ENCODE assay signal across 47 mouse cellular contexts in genomic region chr8:106528596-106529249, GRCm38 (mm10). TPM values are rescaled to one million over a fixed set of nuclear protein-coding genes. Genes with fewer than 3 reads are reported as not detected.
DNase-seq lines count a peak whose midpoint lies in the region; ATAC-seq and TF ChIP-seq lines count a peak whose summit lies in the region.
"Had no signal": no experiment of that assay in that cellular context is flagged by ENCODE, and none has a peak within 500 bp of the region (broad histone marks: within the 10 kb centered on the region; RNA-seq: fewer than 3 reads in every experiment).

No protein-coding gene starts in this region.

- H3K36me3 ChIP-seq in embryonic facial prominence, embryonic 13.5 days = no peaks in the 10 kb centered on the region
- H3K36me3 ChIP-seq in embryonic facial prominence, embryonic 10.5 days (replicated peaks) = peaks cover 24% of the 10 kb centered on the region
- no peaks in the 10 kb centered on the region for H3K36me3 ChIP-seq in heart, postnatal 0 days (replicated peaks; ENCODE audit: control insufficient read depth, insufficient read depth, low read length)
- H3K36me3 ChIP-seq in forebrain, embryonic 12.5 days (replicated peaks) = no peaks in the 10 kb centered on the region
- H3K36me3 ChIP-seq in intestine, embryonic 15.5 days = no peaks in the 10 kb centered on the region
- H3K36me3 ChIP-seq: hindbrain, embryonic 12.5 days; midbrain, embryonic 12.5 days; neural tube, embryonic 12.5 days had no signal

- TF ChIP-seq EP300 in heart, postnatal 0 days (IDR thresholded peaks at IDR 0.05; ENCODE audit: low read depth) = no peak

- peaks cover 18% of the 10 kb centered on the region for H3K4me1 ChIP-seq in embryonic facial prominence, embryonic 13.5 days
- H3K4me1 ChIP-seq in embryonic facial prominence, embryonic 10.5 days = peaks cover 12% of the 10 kb centered on the region
- H3K4me1 ChIP-seq in heart, postnatal 0 days (ENCODE audit: control insufficient read depth, insufficient read depth) = peaks cover 10% of the 10 kb centered on the region
- no peaks in the 10 kb centered on the region for H3K4me1 ChIP-seq in forebrain, embryonic 12.5 days
- H3K4me1 ChIP-seq in intestine, embryonic 15.5 days (replicated peaks) = no peaks in the 10 kb centered on the region; the same call in 1 of the 2 replicates
- H3K4me1 ChIP-seq: forebrain, embryonic 13.5 days; hindbrain, embryonic 12.5 days; liver, embryonic 12.5 days; megakaryocyte, embryonic 14.5 days; midbrain, embryonic 12.5 days; neural tube, embryonic 12.5 days had no signal

- ATAC-seq in embryonic facial prominence, embryonic 13.5 days (ENCODE audit: insufficient number of reproducible peaks, insufficient read depth, low FRiP score, low TSS enrichment, low read depth) = 0 out of 2 replicates have a peak, but pooled peaks have one; percentile 22
- no peak for ATAC-seq in heart, postnatal 0 days (ENCODE audit: insufficient read depth, low read depth)
- no peak for ATAC-seq in forebrain, embryonic 12.5 days (ENCODE audit: low FRiP score)
- ATAC-seq in intestine, embryonic 15.5 days = no peak
- ATAC-seq: activated CD4-positive, CD25-positive, alpha-beta regulatory T cell, adult 4 months; forebrain, embryonic 13.5 days; hindbrain, postnatal 0 days; intestine, postnatal 0 days; liver, embryonic 12.5 days; liver, postnatal 0 days had no signal

- H3K9me3 ChIP-seq in embryonic facial prominence, embryonic 13.5 days = no peaks in the 10 kb centered on the region
- no peaks in the 10 kb centered on the region for H3K9me3 ChIP-seq in embryonic facial prominence, embryonic 10.5 days
- H3K9me3 ChIP-seq in heart, postnatal 0 days (replicated peaks; ENCODE audit: control insufficient read depth, low read length) = no peaks in the 10 kb centered on the region
- no peaks in the 10 kb centered on the region for H3K9me3 ChIP-seq in forebrain, embryonic 12.5 days
- H3K9me3 ChIP-seq in intestine, embryonic 15.5 days = no peaks in the 10 kb centered on the region
- H3K9me3 ChIP-seq: forebrain, embryonic 13.5 days; hindbrain, embryonic 12.5 days; limb, embryonic 13.5 days; liver, embryonic 12.5 days; midbrain, embryonic 12.5 days; neural tube, embryonic 12.5 days had no signal

- 72% methylated on average over 9 of the region's 9 CpGs for WGBS in embryonic facial prominence, embryonic 13.5 days
- WGBS in embryonic facial prominence, embryonic 10.5 days = 85% methylated on average over 9 of the region's 9 CpGs
- WGBS in heart, postnatal 0 days = 61% methylated on average over 9 of the region's 9 CpGs
- 87% methylated on average over 9 of the region's 9 CpGs for whole genome bisulfite sequencing in forebrain, embryonic 12.5 days
- WGBS in intestine, embryonic 15.5 days = 80% methylated on average over 9 of the region's 9 CpGs

- no peak for TF ChIP-seq CTCF in heart, postnatal 0 days (IDR thresholded peaks at IDR 0.05; ENCODE audit: low read depth)

- H3K4me3 ChIP-seq in embryonic facial prominence, embryonic 13.5 days = no peak overlapping the region
- no peak overlapping the region for H3K4me3 ChIP-seq in embryonic facial prominence, embryonic 10.5 days
- no peak overlapping the region for H3K4me3 ChIP-seq in heart, postnatal 0 days (ENCODE audit: low read depth, low read length)
- H3K4me3 ChIP-seq in forebrain, embryonic 12.5 days (replicated peaks) = no peak overlapping the region
- H3K4me3 ChIP-seq in intestine, embryonic 15.5 days (replicated peaks) = no peak overlapping the region
- H3K4me3 ChIP-seq: erythroblast, embryonic 14.5 days; forebrain, embryonic 13.5 days; hindbrain, embryonic 12.5 days; limb, embryonic 13.5 days; liver, embryonic 12.5 days; megakaryocyte, embryonic 14.5 days; midbrain, embryonic 12.5 days; myocyte; neural tube, embryonic 12.5 days had no signal

- no peak overlapping the region for H3K9ac ChIP-seq in embryonic facial prominence, embryonic 13.5 days
- no peak overlapping the region for H3K9ac ChIP-seq in heart, postnatal 0 days (replicated peaks; ENCODE audit: low read depth, low read length)
- H3K9ac ChIP-seq in forebrain, embryonic 12.5 days = no peak overlapping the region
- no peak overlapping the region for H3K9ac ChIP-seq in intestine, embryonic 15.5 days
- H3K9ac ChIP-seq: forebrain, embryonic 13.5 days; hindbrain, embryonic 12.5 days; limb, embryonic 13.5 days; liver, embryonic 12.5 days; liver, postnatal 0 days; midbrain, embryonic 12.5 days; neural tube, embryonic 12.5 days had no signal

- no peak overlapping the region for H3K4me2 ChIP-seq in embryonic facial prominence, embryonic 13.5 days
- H3K4me2 ChIP-seq in heart, postnatal 0 days (ENCODE audit: low read depth, low read length) = no peak overlapping the region
- no peak overlapping the region for H3K4me2 ChIP-seq in forebrain, embryonic 12.5 days
- no peak overlapping the region for H3K4me2 ChIP-seq in intestine, embryonic 15.5 days (replicated peaks)
- H3K4me2 ChIP-seq: forebrain, embryonic 13.5 days; hindbrain, embryonic 12.5 days; limb, embryonic 13.5 days; liver, embryonic 12.5 days; midbrain, embryonic 12.5 days; neural tube, embryonic 12.5 days had no signal

- no peaks in the 10 kb centered on the region for H3K27me3 ChIP-seq in embryonic facial prominence, embryonic 13.5 days
- H3K27me3 ChIP-seq in embryonic facial prominence, embryonic 10.5 days (replicated peaks; ENCODE audit: low read depth, poor library complexity, severe bottlenecking) = no peaks in the 10 kb centered on the region
- no peaks in the 10 kb centered on the region for H3K27me3 ChIP-seq in heart, postnatal 0 days (ENCODE audit: control insufficient read depth, insufficient read depth, low read length)
- no peaks in the 10 kb centered on the region for H3K27me3 ChIP-seq in forebrain, embryonic 12.5 days
- no peaks in the 10 kb centered on the region for H3K27me3 ChIP-seq in intestine, embryonic 15.5 days (replicated peaks)
- H3K27me3 ChIP-seq: CH12.LX; forebrain, embryonic 13.5 days; hindbrain, embryonic 12.5 days; limb, embryonic 13.5 days; liver, embryonic 12.5 days; neural tube, embryonic 12.5 days had no signal

- 0 out of 2 replicates have a peak overlapping the region, but pooled peaks have one; percentile 5 for H3K27ac ChIP-seq in embryonic facial prominence, embryonic 13.5 days
- H3K27ac ChIP-seq in embryonic facial prominence, embryonic 10.5 days (replicated peaks) = no peak overlapping the region
- peak overlapping the region; percentile 46; the same call in 1 of the 2 replicates for H3K27ac ChIP-seq in heart, postnatal 0 days (ENCODE audit: low read depth)
- no peak overlapping the region for H3K27ac ChIP-seq in forebrain, embryonic 12.5 days
- no peak overlapping the region for H3K27ac ChIP-seq in intestine, embryonic 15.5 days
- H3K27ac ChIP-seq: forebrain, embryonic 13.5 days; hindbrain, embryonic 12.5 days; hindbrain, postnatal 0 days; limb, embryonic 13.5 days; liver, embryonic 12.5 days; midbrain, embryonic 12.5 days; neural tube, embryonic 12.5 days; stomach, postnatal 0 days had no signal

- DNase-seq in embryonic facial prominence, embryonic 10.5 days (ENCODE audit: low spot score) = no peak
- no peak for DNase-seq in heart, postnatal 0 days (ENCODE audit: low spot score)
- DNase-seq in heart, postnatal 4 days = no peak
- peak; percentile 66 for DNase-seq in ZHBTc4 (ENCODE audit: low read depth, low spot score)
- DNase-seq in gonadal fat pad, adult 2 months (ENCODE audit: low read depth) = peak; percentile 95
- DNase-seq: adrenal gland, adult 2 months; cerebellum, adult 2 months; cerebellum, postnatal 14 days; gastrocnemius, postnatal 25 days; heart, adult 18-20 months; kidney, postnatal 25 days; liver, postnatal 0 days; lung, postnatal 36 days; right cerebral cortex, adult 18-20 months; right cerebral cortex, postnatal 4 days; thymus, adult 18-20 months; thymus, postnatal 25 days had no signal

RNA-seq across cellular contexts. Expression of gene Cdh3, which starts 18.0 kb away (rescaled TPM):
- polyA plus RNA-seq in embryonic facial prominence, embryonic 13.5 days (2015; fragmentation: Nextera tagmentation; extraction: Ambion mirVana) = 21.5 and 22.3 TPM in 2 replicates
- 23.3 and 23.4 TPM in 2 replicates for polyA plus RNA-seq in embryonic facial prominence, embryonic 10.5 days (2016; fragmentation: Nextera tagmentation; extraction: Ambion mirVana)
- 9.2 and 11.4 TPM in 2 replicates for total RNA-seq in heart, postnatal 0 days (2014; rRNA removed; ENCODE audit: low replicate concordance)
- 4.3 and 4.5 TPM in 2 replicates for polyA plus RNA-seq in heart, postnatal 0 days (2015; fragmentation: Nextera tagmentation; extraction: Ambion mirVana)
- 1 to 10 TPM; 8.1 to 9.0 TPM for total RNA-seq in heart, postnatal 4 days (2021)
- 30.5 and 47.7 TPM in 2 replicates for polyA plus RNA-seq in gonadal fat pad, adult 2 months (2012; rRNA removed)
- polyA plus RNA-seq in forebrain, embryonic 12.5 days (2016; fragmentation: Nextera tagmentation; extraction: Ambion mirVana) = 2.5 and 3.5 TPM in 2 replicates
- polyA plus RNA-seq in intestine, embryonic 15.5 days (2015; fragmentation: Nextera tagmentation; extraction: Ambion mirVana) = 16.2 and 17.5 TPM in 2 replicates
- total RNA-seq: CH12.LX, MEL had no signal
- polyA plus RNA-seq: activated CD4-positive, CD25-positive, alpha-beta regulatory T cell, adult 4 months; erythroblast, embryonic 14.5 days had no signal

RNA-seq across cellular contexts. Expression of gene 6030452D12Rik, which starts 28.4 kb away (rescaled TPM):
- not detected in 2 replicates for polyA plus RNA-seq in embryonic facial prominence, embryonic 13.5 days (2015; fragmentation: Nextera tagmentation; extraction: Ambion mirVana)
- polyA plus RNA-seq in embryonic facial prominence, embryonic 10.5 days (2016; fragmentation: Nextera tagmentation; extraction: Ambion mirVana) = not detected in 2 replicates
- not detected in 2 replicates for total RNA-seq in heart, postnatal 0 days (2014; rRNA removed; ENCODE audit: low replicate concordance)
- not detected in 2 replicates for polyA plus RNA-seq in heart, postnatal 0 days (2015; fragmentation: Nextera tagmentation; extraction: Ambion mirVana)
- not detected for total RNA-seq in heart, postnatal 4 days (2021)
- polyA plus RNA-seq in gonadal fat pad, adult 2 months (2012; rRNA removed) = not detected in 2 replicates
- polyA plus RNA-seq in forebrain, embryonic 12.5 days (2016; fragmentation: Nextera tagmentation; extraction: Ambion mirVana) = not detected in 2 replicates
- not detected in 2 replicates for polyA plus RNA-seq in intestine, embryonic 15.5 days (2015; fragmentation: Nextera tagmentation; extraction: Ambion mirVana)
- total RNA-seq: adrenal gland, adult 2 months; adrenal gland, postnatal 4 days; CH12.LX; gastrocnemius, postnatal 25 days; heart, adult 18-20 months; heart, postnatal 25 days; hindbrain, postnatal 0 days; layer of hippocampus, adult 18-20 months; layer of hippocampus, postnatal 10 days; left cerebral cortex, adult 18-20 months; left cerebral cortex, postnatal 14 days; MEL; midbrain, postnatal 0 days had no signal
- polyA plus RNA-seq: activated CD4-positive, CD25-positive, alpha-beta regulatory T cell, adult 4 months; adrenal gland, adult 2 months; C2C12; cerebellum, adult 2 months; cortical plate, adult 2 months; erythroblast, embryonic 14.5 days; forebrain, embryonic 13.5 days; hindbrain, embryonic 12.5 days; hindbrain, postnatal 0 days; intestine, postnatal 0 days; kidney, embryonic 14.5 days; limb, embryonic 13.5 days; liver, embryonic 12.5 days; liver, postnatal 0 days; lung, embryonic 16.5 days; midbrain, embryonic 12.5 days; midbrain, postnatal 0 days; myocyte; neural tube, embryonic 12.5 days; spleen, adult 2 months; stomach, postnatal 0 days had no signal

RNA-seq across cellular contexts. Expression of gene Gm10073, which starts 44.5 kb away (rescaled TPM):
- polyA plus RNA-seq in embryonic facial prominence, embryonic 13.5 days (2015; fragmentation: Nextera tagmentation; extraction: Ambion mirVana) = 9.8 and 34.6 TPM in 2 replicates
- polyA plus RNA-seq in embryonic facial prominence, embryonic 10.5 days (2016; fragmentation: Nextera tagmentation; extraction: Ambion mirVana) = 6.0 and 8.1 TPM in 2 replicates
- total RNA-seq in heart, postnatal 0 days (2014; rRNA removed; ENCODE audit: low replicate concordance) = 70.8 and 80.8 TPM in 2 replicates
- polyA plus RNA-seq in heart, postnatal 0 days (2015; fragmentation: Nextera tagmentation; extraction: Ambion mirVana) = 6.2 and 6.5 TPM in 2 replicates
- 100 to 1,000 TPM; 125 to 128 TPM for total RNA-seq in heart, postnatal 4 days (2021)
- 51.3 and 132 TPM in 2 replicates for polyA plus RNA-seq in gonadal fat pad, adult 2 months (2012; rRNA removed)
- polyA plus RNA-seq in forebrain, embryonic 12.5 days (2016; fragmentation: Nextera tagmentation; extraction: Ambion mirVana) = 3.4 and 4.6 TPM in 2 replicates
- polyA plus RNA-seq in intestine, embryonic 15.5 days (2015; fragmentation: Nextera tagmentation; extraction: Ambion mirVana) = 15.5 and 20.2 TPM in 2 replicates

Comparison
In these comparisons a context has a peak if more than half of its experiments do, and no peak if none do; other contexts are left out.
1. H3K27ac ChIP-seq: peak in embryonic facial prominence, embryonic 13.5 days (single experiment) and heart, postnatal 0 days (single experiment); none in embryonic facial prominence, embryonic 10.5 days (single experiment), forebrain, embryonic 12.5 days (single experiment) and intestine, embryonic 15.5 days (single experiment).
2. DNase-seq: peak in ZHBTc4 (single experiment) and gonadal fat pad, adult 2 months (single experiment); none in embryonic facial prominence, embryonic 10.5 days (single experiment), heart, postnatal 0 days (single experiment) and heart, postnatal 4 days (single experiment).